Mouse (Mus musculus): Measurements from ENCODE around the gene Mrvi1. TPM values are rescaled to one million over a fixed set of nuclear protein-coding genes. Genes with fewer than 3 reads are reported as not detected.
"Not testable (repeated sequence)": the region's sequence is repeated elsewhere in the genome, so short reads cannot be mapped to it uniquely, and the experiment has no call there.

Mrvi1 gene
- polyA plus RNA-seq, 1 experiment from 2014 or later = 0.61 TPM

- Histone ChIP-seq H3K27me3 (no peaks in the 10 kb centered on the region), H3K4me2 (no peak overlapping the region), H3K4me1 (replicated peaks) (no peaks in the 10 kb centered on the region), H3K4me3 (replicated peaks) (no peak overlapping the region), H3K9me3 (no peaks in the 10 kb centered on the region), H3K36me3 (no peaks in the 10 kb centered on the region), H3K9ac (replicated peaks) (no peak overlapping the region), H3K27ac (no peak overlapping the region)
- ATAC-seq (ENCODE audit: insufficient number of reproducible peaks, insufficient read depth, low FRiP score, low TSS enrichment, low read depth) = no peak
- WGBS = 79% methylated on average over 8 of the region's 8 CpGs
Observed at GRCm38 (mm10) chr7:110908209-110909144, 73.8 kb downstream of the Mrvi1 start.

DNA sequence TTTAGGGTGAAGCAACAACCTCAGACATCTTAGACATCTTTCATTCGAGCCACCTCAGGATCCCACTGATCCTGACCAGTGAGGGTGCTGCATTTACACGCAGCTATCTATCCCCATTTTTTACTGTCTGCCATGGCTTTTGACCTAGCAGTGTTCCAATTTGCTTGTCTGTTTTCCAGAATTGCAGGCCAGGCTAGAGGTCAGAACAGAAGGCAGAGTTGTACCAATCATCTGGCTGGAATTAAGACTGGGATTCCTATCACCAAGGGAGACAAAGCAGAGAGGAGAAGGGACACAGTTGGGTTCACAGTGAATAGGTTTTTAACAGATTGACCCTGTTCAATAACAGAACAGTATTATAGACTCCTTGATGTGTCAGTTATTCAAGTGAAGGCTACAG lies 75.7 kb downstream of the Mrvi1 start:
- Histone ChIP-seq H3K4me1 (replicated peaks) (no peaks in the 10 kb centered on the region), H3K9ac (replicated peaks) (no peak overlapping the region), H3K27me3 (no peaks in the 10 kb centered on the region), H3K4me3 (replicated peaks) (no peak overlapping the region), H3K9me3 (no peaks in the 10 kb centered on the region), H3K36me3 (no peaks in the 10 kb centered on the region), H3K27ac (no peak overlapping the region), H3K4me2 (no peak overlapping the region)
- 77% methylated on average over 2 of the region's 2 CpGs for WGBS
- no peak for ATAC-seq (ENCODE audit: insufficient number of reproducible peaks, insufficient read depth, low FRiP score, low TSS enrichment, low read depth)

DNA sequence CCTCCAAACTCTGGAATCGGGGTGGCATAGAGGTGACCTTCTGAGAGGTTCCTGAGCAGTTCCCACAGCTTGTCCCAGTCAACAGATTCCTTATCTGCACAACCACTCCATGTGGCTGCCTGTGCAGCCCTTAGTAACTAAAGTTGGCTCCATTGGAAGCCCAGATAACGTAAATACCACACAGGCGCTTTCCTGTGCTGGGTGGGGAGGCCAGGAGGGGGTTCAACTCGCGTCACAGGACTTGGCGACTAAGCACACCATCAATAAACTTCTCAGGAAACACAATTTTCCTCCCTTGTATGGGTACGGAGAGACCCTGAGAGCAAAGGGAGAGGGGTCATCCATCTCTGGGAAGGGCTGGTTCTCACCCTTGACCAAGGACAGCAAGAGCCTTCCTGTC lies 79.0 kb downstream of the Mrvi1 start:
- 75% methylated on average over 7 of the region's 7 CpGs for WGBS
- H3K9me3 ChIP-seq = no peaks in the 10 kb centered on the region
- no peak for ATAC-seq (ENCODE audit: insufficient number of reproducible peaks, insufficient read depth, low FRiP score, low TSS enrichment, low read depth)

DNA sequence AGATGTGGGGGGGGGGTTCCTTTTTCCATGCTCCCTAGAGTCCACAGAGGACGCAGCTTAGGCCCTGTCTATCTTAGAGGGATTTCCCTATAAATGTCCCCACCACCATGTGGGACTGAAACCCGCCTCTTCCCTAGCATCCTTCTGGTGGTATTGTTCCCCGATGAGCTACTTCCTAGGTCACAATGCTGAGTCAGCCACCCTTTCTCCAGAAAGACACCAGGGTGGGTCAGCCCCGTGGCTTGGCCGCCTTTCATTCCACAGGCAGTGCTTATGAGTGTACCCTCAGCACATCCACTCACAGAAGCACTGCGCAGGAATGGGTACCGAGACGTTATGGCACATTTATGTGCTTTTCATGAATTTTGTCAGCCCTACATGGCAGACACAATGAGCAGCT lies 85.1 kb downstream of the Mrvi1 start:
- H3K4me1 ChIP-seq (replicated peaks) = no peaks in the 10 kb centered on the region
- no peak overlapping the region for H3K4me3 ChIP-seq (replicated peaks)
- no peaks in the 10 kb centered on the region for H3K27me3 ChIP-seq
- H3K9ac ChIP-seq (replicated peaks) = no peak overlapping the region
- no peaks in the 10 kb centered on the region for H3K36me3 ChIP-seq
- no peak for ATAC-seq (ENCODE audit: insufficient number of reproducible peaks, insufficient read depth, low FRiP score, low TSS enrichment, low read depth)
- H3K27ac ChIP-seq = no peak overlapping the region
- no peak overlapping the region for H3K4me2 ChIP-seq
- WGBS = 89% methylated on average over 8 of the region's 8 CpGs
- H3K9me3 ChIP-seq = no peaks in the 10 kb centered on the region

More for the DNA sequence above, 79.0 kb downstream of the Mrvi1 start:
- Histone ChIP-seq H3K36me3 (no peaks in the 10 kb centered on the region), H3K4me3 (replicated peaks) (no peak overlapping the region), H3K4me1 (replicated peaks) (no peaks in the 10 kb centered on the region), H3K27ac (no peak overlapping the region), H3K4me2 (no peak overlapping the region), H3K9ac (replicated peaks) (no peak overlapping the region), H3K27me3 (no peaks in the 10 kb centered on the region)

DNA sequence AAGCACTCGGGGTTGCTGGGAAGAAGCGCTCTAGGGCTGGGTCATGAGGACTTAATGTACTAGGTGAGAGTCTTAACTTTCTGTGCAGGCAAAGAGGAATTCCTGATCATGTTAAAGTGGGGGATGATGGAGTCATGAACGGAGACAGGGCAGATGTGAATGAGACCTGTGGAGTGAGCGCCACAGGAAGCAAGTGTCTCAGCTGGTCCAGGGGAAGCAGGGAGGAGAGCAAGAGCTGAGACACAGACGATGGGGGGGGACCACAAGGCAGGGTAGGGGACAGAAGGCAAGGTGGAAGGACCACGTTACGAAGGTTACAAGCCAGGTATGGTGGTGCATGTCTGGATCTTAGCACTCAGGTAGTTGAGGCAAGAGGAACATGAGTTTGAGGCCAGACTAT lies 85.8 kb downstream of the Mrvi1 start:
- no peak overlapping the region for H3K4me3 ChIP-seq (replicated peaks)
- H3K4me1 ChIP-seq (replicated peaks) = no peaks in the 10 kb centered on the region
- ATAC-seq (ENCODE audit: insufficient number of reproducible peaks, insufficient read depth, low FRiP score, low TSS enrichment, low read depth) = no peak
- H3K27ac ChIP-seq = no peak overlapping the region
- no peak overlapping the region for H3K9ac ChIP-seq (replicated peaks)
- H3K27me3 ChIP-seq = no peaks in the 10 kb centered on the region
- WGBS = 88% methylated on average over 7 of the region's 7 CpGs
- no peaks in the 10 kb centered on the region for H3K36me3 ChIP-seq
- no peaks in the 10 kb centered on the region for H3K9me3 ChIP-seq
- H3K4me2 ChIP-seq = no peak overlapping the region

DNA sequence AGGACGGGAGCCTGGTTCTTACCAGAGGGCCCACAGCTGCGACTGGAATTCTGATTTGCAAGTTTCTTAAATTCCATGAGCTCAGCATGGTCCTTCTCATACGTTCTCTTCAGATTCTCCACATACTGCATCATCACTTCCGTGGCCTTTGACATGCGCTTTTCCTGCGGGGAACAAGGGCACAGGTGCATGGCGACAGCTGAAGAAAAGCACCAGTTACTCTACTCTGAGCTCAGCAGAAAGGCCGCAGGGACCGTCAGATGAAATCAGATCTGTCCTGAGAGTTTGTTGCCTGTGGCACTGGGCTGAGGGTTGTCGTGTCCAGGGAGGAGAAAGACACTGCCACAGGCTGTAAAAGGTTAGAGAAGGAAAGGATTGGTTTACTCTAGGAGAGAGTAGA lies 86.5 kb downstream of the Mrvi1 start:
- not testable (repeated sequence) for H3K27me3 ChIP-seq; H3K36me3 ChIP-seq; H3K4me2 ChIP-seq; H3K4me3 ChIP-seq (replicated peaks); ATAC-seq (ENCODE audit: insufficient number of reproducible peaks, insufficient read depth, low FRiP score, low TSS enrichment, low read depth); H3K27ac ChIP-seq; H3K9me3 ChIP-seq; H3K4me1 ChIP-seq (replicated peaks); H3K9ac ChIP-seq (replicated peaks)
- WGBS = 74% methylated on average over 10 of the region's 10 CpGs

GRCm38 (mm10) chr7:110894673-110895072 lies 87.6 kb downstream of the Mrvi1 start:
- Histone ChIP-seq H3K27me3 (no peaks in the 10 kb centered on the region), H3K4me3 (replicated peaks) (no peak overlapping the region), H3K27ac (no peak overlapping the region), H3K9me3 (no peaks in the 10 kb centered on the region), H3K4me2 (no peak overlapping the region), H3K9ac (replicated peaks) (no peak overlapping the region), H3K4me1 (replicated peaks) (no peaks in the 10 kb centered on the region), H3K36me3 (no peaks in the 10 kb centered on the region)
- WGBS = 94% methylated on average over 9 of the region's 9 CpGs
- ATAC-seq (ENCODE audit: insufficient number of reproducible peaks, insufficient read depth, low FRiP score, low TSS enrichment, low read depth) = no peak; the same call in 1 of the 2 replicates

DNA sequence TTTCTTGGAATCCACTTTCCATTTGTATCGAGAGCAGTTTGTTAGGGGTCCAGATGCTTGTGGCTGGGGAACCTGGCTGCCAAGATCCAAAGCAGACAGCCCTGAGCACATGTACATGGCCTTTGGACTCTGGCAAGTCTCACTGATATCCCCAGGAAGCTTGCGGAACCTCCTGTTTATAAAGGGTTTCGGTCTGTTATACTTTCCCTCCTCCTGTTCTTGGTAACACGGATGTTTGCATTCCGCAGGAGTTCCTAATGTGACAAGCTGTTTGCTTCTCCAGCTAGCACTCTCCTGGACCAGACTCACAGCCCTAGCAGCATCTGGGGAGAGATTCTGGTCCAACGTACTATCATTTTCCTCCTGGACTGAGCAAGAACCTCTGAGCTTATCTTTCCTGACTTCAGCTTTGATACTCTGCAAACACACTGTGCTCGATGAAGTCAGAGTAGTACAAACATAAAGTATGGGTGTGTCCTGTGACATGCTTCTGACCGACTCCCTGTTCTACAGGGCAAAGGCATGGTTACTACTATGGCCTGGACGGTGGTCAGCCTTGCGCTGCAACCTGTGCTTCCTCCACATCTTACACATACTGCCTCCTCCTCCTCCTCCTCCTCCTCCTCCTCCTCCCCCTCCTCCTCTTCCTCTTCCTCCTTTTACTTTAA lies 88.2 kb downstream of the Mrvi1 start:
- no peaks in the 10 kb centered on the region for H3K36me3 ChIP-seq
- no peaks in the 10 kb centered on the region for H3K27me3 ChIP-seq
- H3K4me3 ChIP-seq (replicated peaks) = no peak overlapping the region
- 84% methylated on average over 10 of the region's 10 CpGs for WGBS
- H3K4me2 ChIP-seq = no peak overlapping the region
- H3K4me1 ChIP-seq (replicated peaks) = no peaks in the 10 kb centered on the region
- H3K9ac ChIP-seq (replicated peaks) = no peak overlapping the region
- no peaks in the 10 kb centered on the region for H3K9me3 ChIP-seq
- ATAC-seq (ENCODE audit: insufficient number of reproducible peaks, insufficient read depth, low FRiP score, low TSS enrichment, low read depth) = no peak
- H3K27ac ChIP-seq = no peak overlapping the region

GRCm38 (mm10) chr7:110891501-110891986 lies 90.7 kb downstream of the Mrvi1 start:
- Histone ChIP-seq H3K36me3 (no peaks in the 10 kb centered on the region), H3K4me2 (no peak overlapping the region), H3K27ac (no peak overlapping the region), H3K4me1 (replicated peaks) (no peaks in the 10 kb centered on the region), H3K9ac (replicated peaks) (no peak overlapping the region), H3K9me3 (no peaks in the 10 kb centered on the region), H3K27me3 (no peaks in the 10 kb centered on the region), H3K4me3 (replicated peaks) (no peak overlapping the region)
- WGBS = 77% methylated on average over 9 of the region's 9 CpGs
- ATAC-seq (ENCODE audit: insufficient number of reproducible peaks, insufficient read depth, low FRiP score, low TSS enrichment, low read depth) = no peak

DNA sequence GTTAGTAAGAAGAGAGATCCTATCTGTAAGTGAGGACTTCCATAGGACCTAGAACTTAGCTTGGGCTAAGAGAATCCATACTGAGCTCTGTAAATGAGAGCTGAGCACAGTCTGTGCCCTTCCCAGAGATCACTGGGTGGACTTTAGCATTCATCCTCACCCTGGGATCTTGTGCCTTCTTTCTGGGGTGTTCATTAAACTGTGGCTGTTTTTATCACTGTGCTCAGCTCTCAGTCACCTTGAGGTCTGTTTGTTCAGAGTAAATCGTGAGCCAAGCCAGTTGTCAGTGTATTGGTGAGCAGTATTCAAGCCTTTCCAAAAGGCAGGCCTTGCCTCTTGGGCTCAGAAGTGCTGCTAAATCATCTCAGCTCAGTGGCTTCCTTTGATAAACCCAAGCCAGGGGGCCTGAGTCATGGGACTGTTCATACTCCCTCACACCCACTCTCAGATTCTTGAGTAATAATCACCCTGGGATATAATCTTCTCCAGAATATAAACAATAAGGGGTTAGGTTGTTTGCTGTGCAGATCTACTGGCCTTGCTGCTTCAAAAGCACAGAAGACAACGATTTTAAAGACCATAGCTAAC lies 100.4 kb downstream of the Mrvi1 start:
- Histone ChIP-seq H3K27me3 (no peaks in the 10 kb centered on the region), H3K9ac (replicated peaks) (no peak overlapping the region), H3K4me1 (replicated peaks) (no peaks in the 10 kb centered on the region), H3K4me3 (replicated peaks) (no peak overlapping the region), H3K36me3 (no peaks in the 10 kb centered on the region), H3K9me3 (no peaks in the 10 kb centered on the region), H3K4me2 (no peak overlapping the region), H3K27ac (no peak overlapping the region)
- WGBS = 79% methylated on average over 2 of the region's 2 CpGs
- no peak for ATAC-seq (ENCODE audit: insufficient number of reproducible peaks, insufficient read depth, low FRiP score, low TSS enrichment, low read depth)

GRCm38 (mm10) chr7:110878028-110878427 lies 104.2 kb downstream of the Mrvi1 start:
- Histone ChIP-seq H3K9me3 (no peaks in the 10 kb centered on the region), H3K4me2 (no peak overlapping the region), H3K4me1 (replicated peaks) (no peaks in the 10 kb centered on the region), H3K9ac (replicated peaks) (no peak overlapping the region), H3K4me3 (replicated peaks) (no peak overlapping the region), H3K27me3 (no peaks in the 10 kb centered on the region), H3K27ac (no peak overlapping the region), H3K36me3 (no peaks in the 10 kb centered on the region)
- no peak for ATAC-seq (ENCODE audit: insufficient number of reproducible peaks, insufficient read depth, low FRiP score, low TSS enrichment, low read depth)
- WGBS = 84% methylated on average over 4 of the region's 4 CpGs
